Mouse (Mus musculus) heart, embryonic 13.5 days (tissue): ENCODE data around the gene H2-Oa. TPM values are rescaled to one million over a fixed set of nuclear protein-coding genes. Genes with fewer than 3 reads are reported as not detected.

Source experiments
- ATAC-seq: fragments of 200-750 bp; cut with Nextera tagmentation; 2 replicates; pipeline ENCODE4 v1.8.0; 2017; ENCODE audit warnings: moderate TSS enrichment; ENCODE audit not compliant: insufficient number of reproducible peaks, low FRiP score, low TSS enrichment; ENCODE audit errors: extremely low read depth
- H3K27ac ChIP-seq: fragments of 300-500 bp; sonication (generic); replicated peaks from 2 replicates; pipeline ENCODE4 v1.5.1; 2015; ENCODE audit warnings: moderate library complexity, mild to moderate bottlenecking, inconsistent platforms
- H3K27me3 ChIP-seq: fragments of 300-500 bp; sonication (generic); replicated peaks from 2 replicates; pipeline ENCODE4 v1.6.1; 2015; ENCODE audit warnings: mild to moderate bottlenecking, inconsistent platforms
- H3K36me3 ChIP-seq: fragments of 300-500 bp; sonication (generic); 2 replicates; pipeline ENCODE4 v1.6.1; 2015; ENCODE audit warnings: mild to moderate bottlenecking, inconsistent platforms
- H3K4me1 ChIP-seq: fragments of 300-500 bp; sonication (generic); 2 replicates; pipeline ENCODE4 v1.6.1; 2015; ENCODE audit warnings: inconsistent platforms
- H3K4me2 ChIP-seq: fragments of 300-500 bp; sonication (generic); 2 replicates; pipeline ENCODE4 v1.6.1; 2015; ENCODE audit warnings: inconsistent platforms, mild to moderate bottlenecking, moderate library complexity
- H3K4me3 ChIP-seq: fragments of 300-500 bp; sonication (generic); 2 replicates; pipeline ENCODE4 v1.5.1; 2015; ENCODE audit warnings: moderate library complexity, mild to moderate bottlenecking, inconsistent platforms
- H3K9ac ChIP-seq: fragments of 300-500 bp; sonication (generic); 2 replicates; pipeline ENCODE4 v1.6.1; 2015; ENCODE audit warnings: inconsistent platforms, mild to moderate bottlenecking, moderate library complexity
- H3K9me3 ChIP-seq: fragments of 300-500 bp; sonication (generic); 2 replicates; pipeline ENCODE4 v1.6.1; 2016; ENCODE audit warnings: inconsistent platforms
- WGBS: fragments of 180-500 bp; shearing (Covaris S2); methylation state at CpG from one replicate; pipeline ENCODE4 v1.1.7; 2015; ENCODE audit warnings: mixed read lengths; 5-methylcytosine and 5-hydroxymethylcytosine counted together
- polyA plus RNA-seq: library from polyadenylated mRNA; unstranded; fragments of >200 nt; fragmentation: Nextera tagmentation; extraction: Ambion mirVana; gene quantifications from 2 replicates; pipeline ENCODE4 v1.2.1, GENCODE M21; 2015

H2-Oa gene
- polyA plus RNA-seq, 1 experiment from 2014 or later, result 0.23 TPM

GRCm38 (mm10) chr17:34117421-34118112, 25.4 kb downstream of the H2-Oa start:
- peak overlapping the region; percentile 100 for H3K27ac ChIP-seq
- no peaks in the 10 kb centered on the region for H3K27me3 ChIP-seq
- peaks cover 26% of the 10 kb centered on the region for H3K4me1 ChIP-seq
- H3K36me3 ChIP-seq, result peaks cover 67% of the 10 kb centered on the region
- no peak for ATAC-seq
- WGBS, result 0% methylated on average over 5 of the region's 5 CpGs
- peak overlapping the region; percentile 100 for H3K4me2 ChIP-seq
- peak overlapping the region; percentile 99 for H3K9ac ChIP-seq
- no peaks in the 10 kb centered on the region for H3K9me3 ChIP-seq
- H3K4me3 ChIP-seq, result peak overlapping the region; percentile 99

GRCm38 (mm10) chr17:34118113-34118872, 26.2 kb downstream of the H2-Oa start:
- Histone ChIP-seq H3K4me1 (peaks cover 28% of the 10 kb centered on the region), H3K27ac (peak overlapping the region; percentile 100), H3K27me3 (no peaks in the 10 kb centered on the region), H3K9me3 (no peaks in the 10 kb centered on the region), H3K36me3 (peaks cover 59% of the 10 kb centered on the region), H3K4me3 (peak overlapping the region; percentile 99), H3K9ac (peak overlapping the region; percentile 99), H3K4me2 (peak overlapping the region; percentile 100)
- no peak for ATAC-seq
- under 1% methylated on average over 67 of the region's 67 CpGs for WGBS

GRCm38 (mm10) chr17:34118873-34119248, 26.7 kb downstream of the H2-Oa start:
- peak overlapping the region; percentile 100 for H3K4me2 ChIP-seq
- under 1% methylated on average over 38 of the region's 38 CpGs for WGBS

GRCm38 (mm10) chr17:34119249-34120179, 27.4 kb downstream of the H2-Oa start, which contains the start of gene H2-DMa:
Gene H2-DMa (plus strand): TSS chr17:34119541.
- under 1% methylated on average over 96 of the region's 96 CpGs for WGBS
- peak within 1 kb of the TSS; percentile 100 for H3K9ac ChIP-seq
- peak within 1 kb of the TSS; percentile 100 for H3K4me2 ChIP-seq
- H3K4me3 ChIP-seq, result peak within 1 kb of the TSS; percentile 99
- peak; percentile 52 for ATAC-seq
- H3K4me1 ChIP-seq, result peaks cover 40% of the 10 kb centered on the region
- peak within 1 kb of the TSS; percentile 100 for H3K27ac ChIP-seq
- H3K9me3 ChIP-seq, result no peaks in the 10 kb centered on the region
- H3K27me3 ChIP-seq, result no peaks in the 10 kb centered on the region
- peaks cover 47% of the 10 kb centered on the region for H3K36me3 ChIP-seq

More at GRCm38 (mm10) chr17:34118873-34119248, 26.7 kb downstream of the H2-Oa start:
- Histone ChIP-seq H3K9ac (peak overlapping the region; percentile 99), H3K4me3 (peak overlapping the region; percentile 99), H3K27ac (peak overlapping the region; percentile 100), H3K4me1 (peaks cover 34% of the 10 kb centered on the region), H3K9me3 (no peaks in the 10 kb centered on the region), H3K36me3 (peaks cover 54% of the 10 kb centered on the region), H3K27me3 (no peaks in the 10 kb centered on the region)
- no peak for ATAC-seq

- H3K9ac ChIP-seq, result peak overlapping the region; percentile 100
- H3K4me1 ChIP-seq, result peaks cover 40% of the 10 kb centered on the region
- no peaks in the 10 kb centered on the region for H3K9me3 ChIP-seq
- H3K4me3 ChIP-seq, result peak overlapping the region; percentile 99
- H3K27ac ChIP-seq, result peak overlapping the region; percentile 100
- H3K36me3 ChIP-seq, result peaks cover 40% of the 10 kb centered on the region
- peak overlapping the region; percentile 100 for H3K4me2 ChIP-seq
- no peaks in the 10 kb centered on the region for H3K27me3 ChIP-seq
- peak; percentile 3; the same call in 1 of the 2 replicates for ATAC-seq
- 1% methylated on average over 30 of the region's 42 CpGs for WGBS
These were observed 28.1 kb downstream of the H2-Oa start for GRCm38 (mm10) chr17:34120180-34120723.

GRCm38 (mm10) chr17:34120814-34121171, 28.7 kb downstream of the H2-Oa start:
- peak; percentile 5 for ATAC-seq
- under 1% methylated on average over 30 of the region's 31 CpGs for WGBS
- no peaks in the 10 kb centered on the region for H3K27me3 ChIP-seq

GRCm38 (mm10) chr17:34121172-34121878, 29.2 kb downstream of the H2-Oa start:
- peaks cover 36% of the 10 kb centered on the region for H3K36me3 ChIP-seq
- H3K4me2 ChIP-seq, result peak overlapping the region; percentile 100
- ATAC-seq, result peak; percentile 0; the same call in 1 of the 2 replicates
- H3K27ac ChIP-seq, result peak overlapping the region; percentile 100
- H3K27me3 ChIP-seq, result no peaks in the 10 kb centered on the region
- no peaks in the 10 kb centered on the region for H3K9me3 ChIP-seq
- H3K4me1 ChIP-seq, result peaks cover 31% of the 10 kb centered on the region
- H3K9ac ChIP-seq, result peak overlapping the region; percentile 100
- WGBS, result 0% methylated on average over 35 of the region's 35 CpGs
- peak overlapping the region; percentile 99 for H3K4me3 ChIP-seq

More at GRCm38 (mm10) chr17:34120814-34121171, 28.7 kb downstream of the H2-Oa start:
- Histone ChIP-seq H3K4me1 (peaks cover 35% of the 10 kb centered on the region), H3K27ac (peak overlapping the region; percentile 100), H3K9me3 (no peaks in the 10 kb centered on the region), H3K4me2 (peak overlapping the region; percentile 100), H3K4me3 (peak overlapping the region; percentile 99), H3K9ac (peak overlapping the region; percentile 100), H3K36me3 (peaks cover 36% of the 10 kb centered on the region)

- H3K4me1 ChIP-seq, result peaks cover 31% of the 10 kb centered on the region
- H3K4me2 ChIP-seq, result peak overlapping the region; percentile 100
- H3K27ac ChIP-seq, result peak overlapping the region; percentile 100
- no peak for ATAC-seq
- no peaks in the 10 kb centered on the region for H3K9me3 ChIP-seq
- H3K27me3 ChIP-seq, result no peaks in the 10 kb centered on the region
- peaks cover 36% of the 10 kb centered on the region for H3K36me3 ChIP-seq
- WGBS, result 4% methylated on average over 6 of the region's 10 CpGs
- peak overlapping the region; percentile 100 for H3K9ac ChIP-seq
- H3K4me3 ChIP-seq, result peak overlapping the region; percentile 99
These were observed 29.7 kb downstream of the H2-Oa start for GRCm38 (mm10) chr17:34121879-34122187.

GRCm38 (mm10) chr17:34122188-34122984, 30.2 kb downstream of the H2-Oa start, which contains the start of gene Brd2:
Gene Brd2 (minus strand): TSS chr17:34122634.
- ATAC-seq, result peak; percentile 45

More at GRCm38 (mm10) chr17:34122188-34122984, 30.2 kb downstream of the H2-Oa start, which contains the start of gene Brd2:
- Histone ChIP-seq H3K9ac (peak within 1 kb of the TSS; percentile 100), H3K36me3 (peaks cover 32% of the 10 kb centered on the region), H3K4me1 (peaks cover 32% of the 10 kb centered on the region), H3K27ac (peak within 1 kb of the TSS; percentile 100), H3K4me3 (peak within 1 kb of the TSS; percentile 99), H3K4me2 (peak within 1 kb of the TSS; percentile 100), H3K27me3 (no peaks in the 10 kb centered on the region), H3K9me3 (no peaks in the 10 kb centered on the region)
- under 1% methylated on average over 73 of the region's 75 CpGs for WGBS
